Mouse (Mus musculus): ENCODE measurements around the gene Ube2ql1. TPM values are rescaled to one million over a fixed set of nuclear protein-coding genes. Genes with fewer than 3 reads are reported as not detected.
A peak's percentile ranks its signal among the peaks of the same experiment; 100 is the strongest.

The Ube2ql1 gene
- total and polyA plus RNA-seq, 2 experiments = 0.09 TPM

DNA sequence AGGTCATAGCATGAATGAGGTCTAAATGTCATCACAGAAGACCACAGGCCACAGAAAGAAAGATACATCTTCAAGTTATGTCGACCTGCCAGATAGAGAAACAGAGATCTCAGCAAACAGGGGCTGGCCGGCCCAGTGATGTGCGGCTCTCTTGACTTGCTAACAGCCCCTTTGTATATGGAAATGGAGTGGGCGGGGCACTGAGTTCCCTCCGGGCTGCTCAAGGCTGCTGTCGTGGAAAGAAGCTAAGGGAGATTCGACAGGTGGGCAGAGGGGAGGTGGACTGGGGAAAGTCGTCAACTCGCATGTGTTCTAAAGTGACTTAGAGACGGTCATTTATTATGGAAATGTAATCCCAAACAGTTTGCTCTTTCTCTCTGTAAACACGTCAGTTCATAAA is 36.2 kb downstream of the Ube2ql1 start:
- no peaks in the 10 kb centered on the region for H3K79me2 ChIP-seq (ENCODE audit: control insufficient read depth, insufficient read depth, low read length)
- WGBS = 69% methylated on average over 11 of the region's 11 CpGs
- DNase-seq (ENCODE audit: extremely low read depth, low read depth, low spot score) = no peak

DNA sequence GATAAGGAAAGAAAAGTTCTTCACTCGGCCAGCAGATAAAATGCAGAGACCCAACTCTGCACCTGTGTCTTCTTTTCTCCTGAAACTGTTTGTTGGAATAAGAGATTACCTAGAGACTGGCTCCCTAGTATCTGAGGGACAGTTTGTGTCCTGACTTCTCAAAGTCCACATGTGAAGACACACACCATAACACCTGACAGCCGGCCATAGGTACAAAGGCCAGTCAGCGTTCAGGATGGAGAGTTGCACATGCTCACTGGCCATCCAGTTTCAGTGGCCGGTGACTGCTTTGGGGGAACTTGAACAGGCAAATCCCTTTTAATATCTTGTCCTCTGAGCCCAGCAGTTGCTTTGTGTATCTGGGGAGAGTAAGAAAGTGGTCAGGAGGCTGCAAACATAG is 38.3 kb downstream of the Ube2ql1 start:
- peaks cover 12% of the 10 kb centered on the region for H3K4me1 ChIP-seq (ENCODE audit: control insufficient read depth, insufficient read depth, low read length)
- no peaks in the 10 kb centered on the region for H3K27me3 ChIP-seq (ENCODE audit: control insufficient read depth, insufficient read depth, low read length)
- no peaks in the 10 kb centered on the region for H3K36me3 ChIP-seq (ENCODE audit: control insufficient read depth, insufficient read depth, low read length)
- no peak overlapping the region for H3K9ac ChIP-seq (ENCODE audit: low read depth, low read length)
- WGBS = 30% methylated on average over 4 of the region's 4 CpGs
- peak; percentile 72 for DNase-seq (ENCODE audit: extremely low read depth, low read depth, low spot score)
- TF ChIP-seq POLR2A (IDR thresholded peaks at IDR 0.05; ENCODE audit: extremely low read depth, insufficient read depth, low read length) (no peak), CTCF (IDR thresholded peaks at IDR 0.05; ENCODE audit: low read depth, low read length) (no peak)
- H3K79me2 ChIP-seq (ENCODE audit: control insufficient read depth, insufficient read depth, low read length) = no peaks in the 10 kb centered on the region
- H3K27ac ChIP-seq (replicated peaks; ENCODE audit: insufficient read depth, low read depth, low read length) = peak overlapping the region; percentile 80
- H3K4me3 ChIP-seq (ENCODE audit: insufficient read depth, low read depth, low read length) = no peak overlapping the region

More for the DNA sequence above, 36.2 kb downstream of the Ube2ql1 start:
- Histone ChIP-seq H3K4me1 (ENCODE audit: control insufficient read depth, insufficient read depth, low read length) (peaks cover 12% of the 10 kb centered on the region), H3K27me3 (ENCODE audit: control insufficient read depth, insufficient read depth, low read length) (no peaks in the 10 kb centered on the region), H3K27ac (replicated peaks; ENCODE audit: insufficient read depth, low read depth, low read length) (no peak overlapping the region), H3K9ac (ENCODE audit: low read depth, low read length) (no peak overlapping the region), H3K4me3 (ENCODE audit: insufficient read depth, low read depth, low read length) (no peak overlapping the region), H3K36me3 (ENCODE audit: control insufficient read depth, insufficient read depth, low read length) (no peaks in the 10 kb centered on the region)
- TF ChIP-seq POLR2A (IDR thresholded peaks at IDR 0.05; ENCODE audit: extremely low read depth, insufficient read depth, low read length) (no peak), CTCF (IDR thresholded peaks at IDR 0.05; ENCODE audit: low read depth, low read length) (no peak)

- WGBS = 14% methylated on average over 1 of the region's 1 CpGs
- DNase-seq (ENCODE audit: extremely low read depth, low read depth, low spot score) = peak; percentile 50
- Histone ChIP-seq H3K4me1 (ENCODE audit: control insufficient read depth, insufficient read depth, low read length) (peaks cover 12% of the 10 kb centered on the region), H3K79me2 (ENCODE audit: control insufficient read depth, insufficient read depth, low read length) (no peaks in the 10 kb centered on the region), H3K4me3 (ENCODE audit: insufficient read depth, low read depth, low read length) (no peak overlapping the region), H3K27me3 (ENCODE audit: control insufficient read depth, insufficient read depth, low read length) (no peaks in the 10 kb centered on the region), H3K36me3 (ENCODE audit: control insufficient read depth, insufficient read depth, low read length) (no peaks in the 10 kb centered on the region), H3K9ac (ENCODE audit: low read depth, low read length) (no peak overlapping the region), H3K27ac (replicated peaks; ENCODE audit: insufficient read depth, low read depth, low read length) (peak overlapping the region; percentile 80)
- TF ChIP-seq POLR2A (IDR thresholded peaks at IDR 0.05; ENCODE audit: extremely low read depth, insufficient read depth, low read length) (no peak), CTCF (IDR thresholded peaks at IDR 0.05; ENCODE audit: low read depth, low read length) (no peak)
Observed at GRCm38 (mm10) chr13:69700827-69701226, 38.9 kb downstream of the Ube2ql1 start.

GRCm38 (mm10) chr13:69696333-69696991 is 43.2 kb downstream of the Ube2ql1 start:
- Histone ChIP-seq H3K4me1 (ENCODE audit: control insufficient read depth, insufficient read depth, low read length) (peaks cover 9% of the 10 kb centered on the region; the same call in 1 of the 2 replicates), H3K27me3 (ENCODE audit: control insufficient read depth, insufficient read depth, low read length) (no peaks in the 10 kb centered on the region), H3K36me3 (ENCODE audit: control insufficient read depth, insufficient read depth, low read length) (no peaks in the 10 kb centered on the region), H3K9ac (ENCODE audit: low read depth, low read length) (no peak overlapping the region), H3K4me3 (ENCODE audit: insufficient read depth, low read depth, low read length) (no peak overlapping the region), H3K79me2 (ENCODE audit: control insufficient read depth, insufficient read depth, low read length) (no peaks in the 10 kb centered on the region), H3K27ac (replicated peaks; ENCODE audit: insufficient read depth, low read depth, low read length) (no peak overlapping the region)
- peak; percentile 93 for TF ChIP-seq CTCF (IDR thresholded peaks at IDR 0.05; ENCODE audit: low read depth, low read length)
- no peak for TF ChIP-seq POLR2A (IDR thresholded peaks at IDR 0.05; ENCODE audit: extremely low read depth, insufficient read depth, low read length)
- 42% methylated on average over 13 of the region's 13 CpGs for WGBS
- peak; percentile 25 for DNase-seq (ENCODE audit: extremely low read depth, low read depth, low spot score)

DNA sequence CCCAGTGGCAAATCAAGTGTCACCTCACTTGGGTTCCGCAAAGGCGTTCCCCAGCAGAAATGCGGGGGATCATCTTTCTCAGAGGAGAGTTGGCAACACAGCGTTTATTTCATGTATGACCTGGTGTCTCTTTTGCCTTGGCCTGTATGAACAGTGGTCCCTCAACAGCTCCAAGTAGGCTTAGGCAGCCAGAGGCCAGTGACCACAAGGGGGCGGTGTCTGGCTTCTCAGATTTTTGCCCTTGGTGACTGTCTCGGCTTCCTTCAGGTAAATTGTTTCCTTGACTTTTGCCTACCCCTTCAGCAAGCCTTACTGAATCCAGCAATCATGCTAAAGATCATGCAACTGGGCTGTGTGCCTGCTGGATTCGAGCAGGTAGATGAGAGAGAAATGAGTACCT is 48.6 kb downstream of the Ube2ql1 start:
- Histone ChIP-seq H3K27me3 (ENCODE audit: control insufficient read depth, insufficient read depth, low read length) (no peaks in the 10 kb centered on the region), H3K27ac (replicated peaks; ENCODE audit: insufficient read depth, low read depth, low read length) (no peak overlapping the region), H3K4me3 (ENCODE audit: insufficient read depth, low read depth, low read length) (no peak overlapping the region), H3K9ac (ENCODE audit: low read depth, low read length) (no peak overlapping the region), H3K79me2 (ENCODE audit: control insufficient read depth, insufficient read depth, low read length) (no peaks in the 10 kb centered on the region), H3K36me3 (ENCODE audit: control insufficient read depth, insufficient read depth, low read length) (no peaks in the 10 kb centered on the region), H3K4me1 (ENCODE audit: control insufficient read depth, insufficient read depth, low read length) (no peaks in the 10 kb centered on the region)
- WGBS = 33% methylated on average over 7 of the region's 7 CpGs
- DNase-seq (ENCODE audit: extremely low read depth, low read depth, low spot score) = peak; percentile 15
- TF ChIP-seq CTCF (IDR thresholded peaks at IDR 0.05; ENCODE audit: low read depth, low read length) = peak; percentile 84
- no peak for TF ChIP-seq POLR2A (IDR thresholded peaks at IDR 0.05; ENCODE audit: extremely low read depth, insufficient read depth, low read length)

DNA sequence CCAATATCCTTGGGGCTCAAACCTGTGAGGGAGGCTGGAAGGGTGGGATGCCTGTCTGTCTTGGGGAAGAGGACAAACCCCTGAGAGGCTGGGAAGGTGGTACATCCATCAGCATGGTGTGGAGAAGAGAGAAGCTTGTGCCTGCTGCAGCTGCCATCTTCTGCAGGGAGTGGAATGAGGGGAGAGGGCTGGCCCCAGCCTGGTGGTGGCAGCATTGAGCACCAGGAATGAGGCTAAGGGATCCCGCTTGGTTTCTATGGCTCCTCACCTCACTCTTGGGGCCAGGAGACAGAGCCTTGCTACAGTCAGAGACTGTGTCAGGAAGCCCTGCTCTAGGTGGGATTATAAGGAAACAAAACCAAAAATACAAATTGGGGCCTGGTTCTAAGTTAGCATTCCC is 52.7 kb downstream of the Ube2ql1 start:
- H3K36me3 ChIP-seq (ENCODE audit: control insufficient read depth, insufficient read depth, low read length) = no peaks in the 10 kb centered on the region
- no peak overlapping the region for H3K9ac ChIP-seq (ENCODE audit: low read depth, low read length)
- H3K4me1 ChIP-seq (ENCODE audit: control insufficient read depth, insufficient read depth, low read length) = no peaks in the 10 kb centered on the region
- TF ChIP-seq CTCF (IDR thresholded peaks at IDR 0.05; ENCODE audit: low read depth, low read length) (peak; percentile 21; the same call in 1 of the 2 replicates), POLR2A (IDR thresholded peaks at IDR 0.05; ENCODE audit: extremely low read depth, insufficient read depth, low read length) (no peak)
- H3K4me3 ChIP-seq (ENCODE audit: insufficient read depth, low read depth, low read length) = no peak overlapping the region
- 55% methylated on average over 1 of the region's 1 CpGs for WGBS
- H3K27me3 ChIP-seq (ENCODE audit: control insufficient read depth, insufficient read depth, low read length) = no peaks in the 10 kb centered on the region
- no peak overlapping the region for H3K27ac ChIP-seq (replicated peaks; ENCODE audit: insufficient read depth, low read depth, low read length)
- DNase-seq (ENCODE audit: extremely low read depth, low read depth, low spot score) = no peak
- H3K79me2 ChIP-seq (ENCODE audit: control insufficient read depth, insufficient read depth, low read length) = no peaks in the 10 kb centered on the region

Data from liver, adult 2 months (tissue).